Mouse (Mus musculus) T-cell, adult 2 months (primary cell): ENCODE measurements around the gene Mogs.

Experiments
- DNase-seq: peaks from one replicate; pipeline ENCODE4 v3.0.0; 2022; ENCODE audit warnings: low spot score

Gene Mogs

GRCm38 (mm10) chr6:83151721-83152120 is 36.4 kb downstream of the Mogs start:
- no peak for DNase-seq

DNA sequence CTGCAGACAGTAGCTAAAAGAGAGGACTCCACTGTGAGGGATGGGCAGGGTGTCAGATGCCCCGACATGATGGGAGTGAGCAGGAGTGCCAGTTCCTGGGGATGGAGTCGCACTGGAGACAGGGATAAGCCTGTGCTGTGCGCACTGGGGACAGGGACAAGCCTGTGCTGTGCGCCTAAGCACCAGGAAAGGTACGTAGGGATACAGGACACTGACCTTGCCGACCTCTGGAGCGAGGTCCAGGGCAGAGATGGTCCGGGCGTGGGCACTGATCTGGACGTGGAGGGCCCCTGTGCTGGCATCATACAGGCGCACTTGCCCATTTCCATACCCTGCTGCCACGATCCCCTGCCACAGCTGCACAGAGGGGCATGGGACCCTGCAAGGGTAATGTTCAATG is 37.7 kb downstream of the Mogs start:
- no peak for DNase-seq

GRCm38 (mm10) chr6:83153485-83153884 is 38.2 kb downstream of the Mogs start:
- DNase-seq, result no peak

DNA sequence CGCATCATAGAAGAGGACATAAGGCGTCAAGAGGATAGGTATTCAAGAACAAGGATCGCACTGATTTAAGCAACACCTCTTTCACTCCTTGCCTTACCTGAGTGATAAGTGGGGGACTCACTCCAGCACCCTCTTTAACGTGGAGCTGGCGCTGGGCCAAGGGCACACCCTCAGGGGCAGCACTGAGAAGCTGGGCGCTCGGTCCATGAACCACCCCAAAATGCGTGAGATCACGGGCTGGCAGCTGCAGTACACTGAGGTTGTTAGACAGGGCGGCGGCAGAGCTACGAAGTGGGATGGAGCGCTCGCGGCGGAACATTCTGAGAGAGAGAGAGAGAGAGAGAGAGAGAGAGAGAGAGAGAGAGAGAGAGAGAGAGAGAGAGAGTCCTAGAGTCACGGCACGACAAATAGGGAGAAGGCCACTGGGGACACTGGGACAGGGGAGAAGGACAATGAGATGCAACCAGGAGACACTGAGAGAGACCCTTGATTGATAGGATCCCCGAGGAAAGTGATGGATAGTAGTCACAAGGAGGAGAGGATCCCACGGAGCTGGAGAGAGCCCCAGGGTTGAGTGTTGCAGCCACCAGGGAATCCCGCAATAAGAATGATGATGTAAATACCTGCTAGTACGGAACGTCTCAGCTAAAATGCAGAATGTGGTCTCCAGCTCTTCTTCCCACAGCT is 40.4 kb downstream of the Mogs start:
- DNase-seq, result no peak

DNA sequence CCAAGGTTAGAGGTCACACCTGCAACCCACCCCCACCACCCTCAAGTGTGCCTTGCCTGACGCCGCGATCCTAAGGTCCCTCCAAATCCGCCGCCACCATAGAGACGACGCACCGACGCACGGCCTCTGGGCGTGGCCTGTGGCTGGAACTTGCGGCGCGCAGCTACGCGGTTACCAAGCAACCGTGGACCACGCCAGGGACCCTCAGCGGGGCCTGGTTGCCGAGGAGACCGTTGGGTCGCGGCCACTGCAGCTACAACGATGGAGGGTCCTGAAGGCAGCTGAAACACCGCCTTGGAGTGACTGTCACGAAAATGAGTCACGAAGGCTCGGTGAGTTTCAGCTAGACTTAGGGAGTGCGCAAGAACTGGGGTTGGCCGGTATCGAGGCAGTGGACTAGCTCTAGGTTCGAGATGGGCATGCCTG is 41.0 kb downstream of the Mogs start, which contains the start of the genes Wdr54 and 1700003E16Rik:
Gene Wdr54, minus strand, starts transcription at position 139 of the 426 bp plus-strand sequence.
Gene 1700003E16Rik, plus strand, starts transcription at position 146 of the 426 bp plus-strand sequence.
- DNase-seq, result peak; percentile 39

DNA sequence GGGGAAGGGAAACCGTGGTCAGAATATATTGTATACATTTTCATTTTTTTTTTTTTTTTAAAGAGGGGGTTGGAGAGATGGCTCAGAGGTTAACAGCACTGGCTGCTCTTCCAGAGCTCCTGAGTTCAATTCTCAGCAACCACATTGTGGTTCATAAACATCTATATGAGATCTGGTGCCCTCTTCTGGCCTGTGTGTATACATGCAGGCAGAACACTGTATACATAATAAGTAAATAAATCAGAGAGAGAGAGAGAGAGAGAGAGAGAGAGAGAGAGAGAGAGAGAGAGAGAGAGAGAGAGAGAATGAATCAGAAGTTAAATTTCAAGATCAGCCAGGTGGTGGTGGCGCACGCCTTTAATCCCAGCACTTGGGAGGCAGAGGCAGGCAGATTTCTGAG is 44.2 kb downstream of the Mogs start:
- peak; percentile 61 for DNase-seq

DNA sequence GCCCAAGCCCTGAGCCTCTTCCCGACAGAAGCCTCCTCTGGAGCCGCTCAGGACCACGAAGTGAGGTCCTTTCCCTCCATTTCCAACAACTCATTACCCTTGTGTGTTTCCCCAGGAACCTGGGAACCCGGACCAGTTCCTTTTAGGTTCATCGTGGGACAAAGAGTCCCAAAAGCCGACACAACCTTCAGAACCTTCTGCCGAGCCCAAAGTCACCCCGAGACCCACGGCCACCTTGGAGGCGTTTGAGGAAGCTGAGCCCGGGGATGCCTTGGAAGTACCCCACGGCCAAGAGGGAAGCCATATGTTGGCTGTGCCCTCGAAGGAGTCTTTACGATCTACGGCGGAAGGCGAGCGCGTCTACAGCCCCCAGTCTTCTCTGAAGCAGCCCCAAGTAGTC is 46.1 kb downstream of the Mogs start:
- no peak for DNase-seq

GRCm38 (mm10) chr6:83161921-83162641 is 46.8 kb downstream of the Mogs start:
- DNase-seq, result no peak

DNA sequence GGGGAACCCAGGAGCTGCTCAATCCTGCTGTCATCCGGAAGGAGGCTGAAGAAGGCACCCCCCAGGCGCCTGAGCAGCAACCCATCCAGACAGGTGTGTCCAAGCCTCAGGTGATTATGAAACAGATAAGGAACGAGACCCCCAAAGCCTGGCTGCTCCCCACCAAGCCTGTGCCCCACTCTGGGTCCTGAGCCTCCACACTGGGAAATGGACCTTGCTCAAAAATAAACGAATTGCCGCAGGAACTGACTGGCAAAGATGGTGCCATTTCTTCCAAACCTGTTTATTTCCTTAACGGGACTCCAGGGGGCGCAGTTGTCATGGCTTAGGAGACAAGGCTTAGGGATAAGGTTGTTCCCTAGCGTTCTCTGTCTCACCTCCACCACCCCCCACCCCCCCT is 47.4 kb downstream of the Mogs start:
- DNase-seq, result peak; percentile 45

DNA sequence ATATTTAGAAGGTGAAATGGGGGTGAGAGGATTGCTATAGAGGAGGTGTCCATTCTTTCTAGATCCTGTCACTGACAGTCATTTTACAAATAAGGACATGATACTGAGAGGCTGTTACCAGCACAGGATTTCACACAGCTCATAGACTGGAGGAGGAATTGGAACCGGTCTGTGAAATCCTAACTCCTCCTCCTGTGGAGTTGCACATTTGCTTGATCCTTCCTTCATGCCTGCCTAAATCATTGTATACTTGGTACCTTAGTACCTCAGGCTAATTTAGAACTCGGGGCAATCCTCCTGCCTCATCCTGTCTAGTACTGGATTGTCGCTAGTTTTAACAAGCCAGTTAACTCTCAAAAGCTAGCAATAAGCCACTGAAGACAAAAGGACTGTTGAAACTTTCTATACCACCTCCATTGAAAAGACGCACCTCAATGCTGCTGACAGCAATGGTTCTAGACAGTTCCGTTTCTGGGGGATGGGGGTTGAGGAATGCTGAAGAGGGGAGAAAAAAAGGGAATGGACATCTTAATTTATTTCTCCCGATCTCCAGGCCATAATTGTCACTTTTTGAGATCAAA is 49.8 kb downstream of the Mogs start:
- no peak for DNase-seq

- DNase-seq, result peak; percentile 91
Measured at GRCm38 (mm10) chr6:83165607-83166242, 50.4 kb downstream of the Mogs start, which contains the start of gene Dctn1. TSS of gene Dctn1 (plus strand) at chr6:83165920.

DNA sequence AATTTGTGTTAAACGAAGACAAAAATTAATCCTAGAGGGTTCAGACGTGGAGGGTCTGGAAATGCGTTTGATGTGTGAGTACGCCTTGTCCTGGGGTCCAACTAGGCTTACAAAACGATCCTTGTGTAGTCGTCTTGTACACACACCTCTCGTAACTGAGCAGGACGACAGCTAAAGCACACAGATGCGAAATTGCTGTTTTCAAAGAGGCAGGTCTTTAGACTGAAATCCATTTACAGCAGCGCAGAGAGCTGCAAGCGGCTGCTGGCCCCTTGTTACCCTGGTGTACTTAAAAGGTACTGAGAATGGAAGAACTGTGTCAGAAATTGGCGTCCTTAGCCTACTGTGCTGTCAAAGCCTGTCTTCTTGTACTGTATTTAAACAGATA is 50.9 kb downstream of the Mogs start:
- DNase-seq, result peak; percentile 38
